Mouse (Mus musculus): ENCODE data around the gene Fchsd2. TPM values are rescaled to one million over a fixed set of nuclear protein-coding genes. Genes with fewer than 3 reads are reported as not detected.

Fchsd2 gene
- polyA plus RNA-seq, 1 experiment from 2014 or later, result 50.5 TPM

- H3K4me3 ChIP-seq (replicated peaks; ENCODE audit: low read depth, low read length), result no peak overlapping the region
- peaks cover 41% of the 10 kb centered on the region for H3K36me3 ChIP-seq (ENCODE audit: control insufficient read depth, insufficient read depth, low read length)
- ATAC-seq (ENCODE audit: low FRiP score, low TSS enrichment) (no peak), DNase-seq (no peak)
- no peaks in the 10 kb centered on the region for H3K9me3 ChIP-seq (ENCODE audit: control insufficient read depth, low read length)
- 90% methylated on average over 2 of the region's 2 CpGs for WGBS
- H3K27me3 ChIP-seq (ENCODE audit: control insufficient read depth, insufficient read depth, low read length), result no peaks in the 10 kb centered on the region
- H3K4me1 ChIP-seq (ENCODE audit: control insufficient read depth, insufficient read depth, low read length), result no peaks in the 10 kb centered on the region
- no peak overlapping the region for H3K9ac ChIP-seq (replicated peaks; ENCODE audit: low read length)
- H3K27ac ChIP-seq (replicated peaks; ENCODE audit: low read depth, low read length), result no peak overlapping the region
- H3K4me2 ChIP-seq (ENCODE audit: low read length), result no peak overlapping the region
These were observed 195.2 kb downstream of the Fchsd2 start for GRCm38 (mm10) chr7:101287820-101288219.

DNA sequence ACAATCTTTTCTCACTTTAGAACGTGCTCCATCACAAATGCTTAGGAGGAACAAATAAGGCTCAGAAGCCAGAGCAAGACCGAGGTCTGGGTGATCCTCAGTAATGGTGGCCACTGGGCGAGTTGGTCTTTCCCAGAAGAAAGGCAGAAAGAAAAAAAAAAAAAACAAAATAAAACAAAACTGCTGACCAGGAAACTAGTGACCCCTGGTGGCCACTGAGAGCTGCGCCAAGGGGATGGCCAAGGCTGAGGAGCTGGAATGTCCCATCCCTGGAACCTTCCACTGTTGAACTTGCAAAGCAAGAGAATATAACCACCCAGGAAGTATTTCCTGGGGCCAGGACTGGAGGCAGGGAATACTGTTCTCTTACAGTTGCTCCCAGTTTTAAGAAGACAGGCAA is 195.8 kb downstream of the Fchsd2 start:
- Histone ChIP-seq H3K4me2 (ENCODE audit: low read length) (no peak overlapping the region), H3K4me3 (replicated peaks; ENCODE audit: low read depth, low read length) (no peak overlapping the region), H3K4me1 (ENCODE audit: control insufficient read depth, insufficient read depth, low read length) (no peaks in the 10 kb centered on the region), H3K27ac (replicated peaks; ENCODE audit: low read depth, low read length) (no peak overlapping the region), H3K27me3 (ENCODE audit: control insufficient read depth, insufficient read depth, low read length) (no peaks in the 10 kb centered on the region), H3K9ac (replicated peaks; ENCODE audit: low read length) (no peak overlapping the region), H3K9me3 (ENCODE audit: control insufficient read depth, low read length) (no peaks in the 10 kb centered on the region), H3K36me3 (ENCODE audit: control insufficient read depth, insufficient read depth, low read length) (peaks cover 35% of the 10 kb centered on the region)
- DNase-seq, result peak; percentile 80
- WGBS, result 38% methylated on average over 4 of the region's 4 CpGs
- peak; percentile 48; the same call in 1 of the 2 replicates for ATAC-seq (ENCODE audit: low FRiP score, low TSS enrichment)

GRCm38 (mm10) chr7:101290401-101290800 is 197.7 kb downstream of the Fchsd2 start:
- H3K27ac ChIP-seq (replicated peaks; ENCODE audit: low read depth, low read length), result no peak overlapping the region
- 92% methylated on average over 10 of the region's 10 CpGs for WGBS
- H3K27me3 ChIP-seq (ENCODE audit: control insufficient read depth, insufficient read depth, low read length), result no peaks in the 10 kb centered on the region
- no peak overlapping the region for H3K4me3 ChIP-seq (replicated peaks; ENCODE audit: low read depth, low read length)
- H3K9me3 ChIP-seq (ENCODE audit: control insufficient read depth, low read length), result no peaks in the 10 kb centered on the region
- H3K4me1 ChIP-seq (ENCODE audit: control insufficient read depth, insufficient read depth, low read length), result no peaks in the 10 kb centered on the region
- H3K36me3 ChIP-seq (ENCODE audit: control insufficient read depth, insufficient read depth, low read length), result peaks cover 21% of the 10 kb centered on the region; the same call in 1 of the 2 replicates
- H3K9ac ChIP-seq (replicated peaks; ENCODE audit: low read length), result no peak overlapping the region
- H3K4me2 ChIP-seq (ENCODE audit: low read length), result no peak overlapping the region
- DNase-seq, result no peak
- no peak for ATAC-seq (ENCODE audit: low FRiP score, low TSS enrichment)

- H3K4me2 ChIP-seq (ENCODE audit: low read length), result no peak overlapping the region
These were observed 198.5 kb downstream of the Fchsd2 start for GRCm38 (mm10) chr7:101291211-101291610.

DNA sequence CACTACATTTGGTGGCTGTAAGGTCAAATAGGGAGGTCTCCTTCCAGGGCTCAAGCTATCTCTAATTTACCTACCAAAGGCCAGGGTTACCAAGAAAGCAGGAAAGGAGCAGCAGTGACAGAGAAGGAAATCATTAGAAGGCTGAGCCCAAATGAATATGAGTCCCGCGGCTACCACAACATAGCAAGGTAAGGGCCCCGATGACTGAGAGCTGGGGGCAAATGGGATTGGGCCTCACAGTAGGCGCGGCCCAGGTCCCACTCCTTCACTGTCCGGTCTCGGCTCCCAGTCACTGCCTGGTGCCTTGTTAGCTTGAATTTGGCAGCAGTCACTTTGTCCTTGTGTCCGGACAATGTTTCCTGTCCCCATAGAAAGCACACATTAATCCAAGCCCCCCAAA is 199.0 kb downstream of the Fchsd2 start:
- H3K4me2 ChIP-seq (ENCODE audit: low read length), result no peak overlapping the region

More at GRCm38 (mm10) chr7:101291211-101291610, 198.5 kb downstream of the Fchsd2 start:
- Histone ChIP-seq H3K4me1 (ENCODE audit: control insufficient read depth, insufficient read depth, low read length) (no peaks in the 10 kb centered on the region), H3K36me3 (ENCODE audit: control insufficient read depth, insufficient read depth, low read length) (peaks cover 14% of the 10 kb centered on the region; the same call in 1 of the 2 replicates), H3K9me3 (ENCODE audit: control insufficient read depth, low read length) (no peaks in the 10 kb centered on the region), H3K9ac (replicated peaks; ENCODE audit: low read length) (no peak overlapping the region), H3K27ac (replicated peaks; ENCODE audit: low read depth, low read length) (no peak overlapping the region), H3K4me3 (replicated peaks; ENCODE audit: low read depth, low read length) (no peak overlapping the region), H3K27me3 (ENCODE audit: control insufficient read depth, insufficient read depth, low read length) (no peaks in the 10 kb centered on the region)
- ATAC-seq (ENCODE audit: low FRiP score, low TSS enrichment), result no peak
- 87% methylated on average over 5 of the region's 5 CpGs for WGBS
- DNase-seq, result no peak

GRCm38 (mm10) chr7:101292086-101292485 is 199.4 kb downstream of the Fchsd2 start:
- Histone ChIP-seq H3K27ac (replicated peaks; ENCODE audit: low read depth, low read length) (no peak overlapping the region), H3K9me3 (ENCODE audit: control insufficient read depth, low read length) (no peaks in the 10 kb centered on the region), H3K4me1 (ENCODE audit: control insufficient read depth, insufficient read depth, low read length) (peaks cover 3% of the 10 kb centered on the region; the same call in 1 of the 2 replicates), H3K36me3 (ENCODE audit: control insufficient read depth, insufficient read depth, low read length) (peaks cover 8% of the 10 kb centered on the region; the same call in 1 of the 2 replicates), H3K4me2 (ENCODE audit: low read length) (no peak overlapping the region), H3K9ac (replicated peaks; ENCODE audit: low read length) (no peak overlapping the region), H3K4me3 (replicated peaks; ENCODE audit: low read depth, low read length) (no peak overlapping the region), H3K27me3 (ENCODE audit: control insufficient read depth, insufficient read depth, low read length) (no peaks in the 10 kb centered on the region)
- ATAC-seq (ENCODE audit: low FRiP score, low TSS enrichment) (no peak), DNase-seq (no peak)
- 79% methylated on average over 4 of the region's 4 CpGs for WGBS

More for the DNA sequence above, 199.0 kb downstream of the Fchsd2 start:
- ATAC-seq (ENCODE audit: low FRiP score, low TSS enrichment) (no peak), DNase-seq (no peak)
- WGBS, result 90% methylated on average over 8 of the region's 8 CpGs
- no peak overlapping the region for H3K4me3 ChIP-seq (replicated peaks; ENCODE audit: low read depth, low read length)
- peaks cover 10% of the 10 kb centered on the region; the same call in 1 of the 2 replicates for H3K36me3 ChIP-seq (ENCODE audit: control insufficient read depth, insufficient read depth, low read length)
- no peak overlapping the region for H3K27ac ChIP-seq (replicated peaks; ENCODE audit: low read depth, low read length)
- H3K4me1 ChIP-seq (ENCODE audit: control insufficient read depth, insufficient read depth, low read length), result no peaks in the 10 kb centered on the region
- no peaks in the 10 kb centered on the region for H3K9me3 ChIP-seq (ENCODE audit: control insufficient read depth, low read length)
- H3K27me3 ChIP-seq (ENCODE audit: control insufficient read depth, insufficient read depth, low read length), result no peaks in the 10 kb centered on the region
- no peak overlapping the region for H3K9ac ChIP-seq (replicated peaks; ENCODE audit: low read length)

DNA sequence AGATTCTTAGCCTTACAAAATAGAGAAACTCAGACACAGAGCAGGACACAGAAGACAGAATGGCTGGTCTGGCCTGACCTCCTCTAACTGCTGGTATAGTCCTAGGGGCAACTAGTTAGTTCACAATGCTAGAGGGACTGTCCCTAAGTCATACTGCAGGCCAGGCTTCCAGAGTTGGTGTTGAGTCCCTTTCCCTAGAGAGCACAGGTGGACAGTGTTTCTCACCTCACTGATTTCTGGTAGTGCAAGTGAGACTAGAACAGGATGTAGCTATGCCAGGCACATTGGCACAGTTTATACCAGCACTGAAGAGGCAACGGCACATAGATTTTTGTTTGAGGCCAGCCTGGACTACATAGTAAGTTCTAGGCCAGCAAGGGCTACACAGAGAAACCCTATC is 200.0 kb downstream of the Fchsd2 start:
- no peak for DNase-seq
- Histone ChIP-seq H3K36me3 (ENCODE audit: control insufficient read depth, insufficient read depth, low read length) (peaks cover 8% of the 10 kb centered on the region; the same call in 1 of the 2 replicates), H3K27me3 (ENCODE audit: control insufficient read depth, insufficient read depth, low read length) (no peaks in the 10 kb centered on the region), H3K4me1 (ENCODE audit: control insufficient read depth, insufficient read depth, low read length) (peaks cover 3% of the 10 kb centered on the region; the same call in 1 of the 2 replicates), H3K27ac (replicated peaks; ENCODE audit: low read depth, low read length) (no peak overlapping the region), H3K9me3 (ENCODE audit: control insufficient read depth, low read length) (no peaks in the 10 kb centered on the region), H3K4me2 (ENCODE audit: low read length) (no peak overlapping the region), H3K4me3 (replicated peaks; ENCODE audit: low read depth, low read length) (no peak overlapping the region), H3K9ac (replicated peaks; ENCODE audit: low read length) (no peak overlapping the region)
- ATAC-seq (ENCODE audit: low FRiP score, low TSS enrichment), result no peak
- 100% methylated on average over 1 of the region's 1 CpGs for WGBS

DNA sequence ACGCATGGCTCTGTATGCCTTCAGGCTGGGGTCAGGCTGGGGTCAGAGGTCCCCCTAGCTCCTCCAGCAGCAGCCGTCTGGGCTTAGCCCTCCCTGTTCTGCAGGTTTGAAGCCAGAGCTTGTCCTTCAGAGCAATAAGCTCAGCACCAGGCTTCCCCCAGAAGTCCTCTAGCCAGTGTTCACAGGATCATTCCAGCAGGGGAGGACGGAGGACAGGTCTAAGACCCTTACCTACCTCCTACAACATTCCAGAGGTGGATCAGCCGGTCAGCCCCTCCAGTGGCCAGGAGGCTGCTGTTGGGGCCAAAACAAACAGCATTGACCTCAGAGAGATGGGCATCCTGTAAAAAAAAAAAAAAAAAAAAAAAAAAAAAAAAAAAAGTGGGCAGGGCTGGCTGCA is 200.5 kb downstream of the Fchsd2 start:
- H3K4me1 ChIP-seq (ENCODE audit: control insufficient read depth, insufficient read depth, low read length), result peaks cover 3% of the 10 kb centered on the region; the same call in 1 of the 2 replicates
- WGBS, result 76% methylated on average over 4 of the region's 4 CpGs
- H3K4me3 ChIP-seq (replicated peaks; ENCODE audit: low read depth, low read length), result no peak overlapping the region
- no peak overlapping the region for H3K27ac ChIP-seq (replicated peaks; ENCODE audit: low read depth, low read length)
- H3K9ac ChIP-seq (replicated peaks; ENCODE audit: low read length), result no peak overlapping the region
- peaks cover 6% of the 10 kb centered on the region; the same call in 1 of the 2 replicates for H3K36me3 ChIP-seq (ENCODE audit: control insufficient read depth, insufficient read depth, low read length)
- DNase-seq (no peak), ATAC-seq (ENCODE audit: low FRiP score, low TSS enrichment) (no peak)
- no peak overlapping the region for H3K4me2 ChIP-seq (ENCODE audit: low read length)
- no peaks in the 10 kb centered on the region for H3K9me3 ChIP-seq (ENCODE audit: control insufficient read depth, low read length)
- no peaks in the 10 kb centered on the region for H3K27me3 ChIP-seq (ENCODE audit: control insufficient read depth, insufficient read depth, low read length)

DNA sequence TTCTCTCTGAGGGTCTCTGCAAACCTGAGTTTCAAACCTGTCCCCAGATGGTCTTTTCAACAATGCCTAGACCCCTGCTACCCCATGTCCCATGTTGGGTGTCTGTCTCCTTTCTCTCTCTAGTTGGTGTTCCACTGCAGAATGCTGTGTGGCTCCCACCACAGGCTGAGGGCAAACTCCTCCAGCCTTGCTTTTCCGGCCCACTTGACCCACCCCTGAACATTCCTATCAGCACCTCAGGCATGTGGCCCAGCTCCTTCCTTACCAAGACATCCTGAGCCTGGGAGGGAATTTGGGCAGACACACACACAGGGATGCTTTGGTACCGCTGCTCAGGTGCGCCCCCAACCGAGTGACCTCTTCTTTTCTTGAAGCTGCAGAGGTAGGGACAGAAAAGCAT is 200.9 kb downstream of the Fchsd2 start:
- no peak overlapping the region for H3K4me2 ChIP-seq (ENCODE audit: low read length)
- H3K4me3 ChIP-seq (replicated peaks; ENCODE audit: low read depth, low read length), result no peak overlapping the region
- peaks cover 3% of the 10 kb centered on the region; the same call in 1 of the 2 replicates for H3K4me1 ChIP-seq (ENCODE audit: control insufficient read depth, insufficient read depth, low read length)
- no peak overlapping the region for H3K9ac ChIP-seq (replicated peaks; ENCODE audit: low read length)
- no peaks in the 10 kb centered on the region for H3K9me3 ChIP-seq (ENCODE audit: control insufficient read depth, low read length)
- WGBS, result 62% methylated on average over 4 of the region's 4 CpGs
- no peaks in the 10 kb centered on the region for H3K27me3 ChIP-seq (ENCODE audit: control insufficient read depth, insufficient read depth, low read length)
- no peak for ATAC-seq (ENCODE audit: low FRiP score, low TSS enrichment)
- H3K36me3 ChIP-seq (ENCODE audit: control insufficient read depth, insufficient read depth, low read length), result peaks cover 6% of the 10 kb centered on the region; the same call in 1 of the 2 replicates
- H3K27ac ChIP-seq (replicated peaks; ENCODE audit: low read depth, low read length), result no peak overlapping the region
- DNase-seq, result no peak
